Mouse (Mus musculus) ES-Bruce4 (cell line): ENCODE measurements around the gene Il3. TPM values are rescaled to one million over a fixed set of nuclear protein-coding genes. Genes with fewer than 3 reads are reported as not detected.

Experiments used
- H3K27ac ChIP-seq: 2 replicates; pipeline ENCODE4 v1.5.1; 2012; ENCODE audit warnings: low read length, inconsistent platforms; ENCODE audit not compliant: insufficient read depth
- H3K27me3 ChIP-seq: 2 replicates; pipeline ENCODE4 v1.6.1; 2012; ENCODE audit warnings: mild to moderate bottlenecking, low read length, inconsistent platforms; ENCODE audit not compliant: control insufficient read depth, poor library complexity, insufficient read depth, severe bottlenecking
- H3K36me3 ChIP-seq: 2 replicates; pipeline ENCODE4 v1.6.1; 2012; ENCODE audit warnings: inconsistent platforms, mild to moderate bottlenecking, low read length, moderate library complexity; ENCODE audit not compliant: control insufficient read depth, poor library complexity, insufficient read depth, severe bottlenecking
- H3K4me1 ChIP-seq: one replicate; pipeline ENCODE4 v1.8.1; 2011; ENCODE audit warnings: low read length; ENCODE audit not compliant: control insufficient read depth, insufficient read depth
- H3K4me3 ChIP-seq: 2 replicates; pipeline ENCODE4 v1.5.1; 2011; ENCODE audit warnings: low read depth, mild to moderate bottlenecking, low read length
- H3K9ac ChIP-seq: 2 replicates; pipeline ENCODE4 v1.6.1; 2012; ENCODE audit warnings: low read depth, mild to moderate bottlenecking, inconsistent platforms; ENCODE audit not compliant: poor library complexity, severe bottlenecking
- H3K9me3 ChIP-seq: replicated peaks from 2 replicates; pipeline ENCODE4 v1.6.1; 2012; ENCODE audit warnings: mild to moderate bottlenecking, low read length, inconsistent platforms; ENCODE audit not compliant: control insufficient read depth, poor library complexity, insufficient read depth, severe bottlenecking
- CTCF ChIP-seq: IDR thresholded peaks from one replicate; pipeline ENCODE4 v1.8.1; 2011; ENCODE audit warnings: low read depth, low read length
- EP300 ChIP-seq: IDR thresholded peaks from 2 replicates; pipeline ENCODE4 v1.6.1; 2011; ENCODE audit warnings: low read depth, low read length; ENCODE audit not compliant: insufficient read depth
- POLR2A ChIP-seq: IDR thresholded peaks from one replicate; pipeline ENCODE4 v1.8.1; 2011; ENCODE audit warnings: low read length; ENCODE audit not compliant: insufficient read depth
- polyA plus RNA-seq: library from polyadenylated mRNA; stranded (reverse); fragments of >200 nt; gene quantifications from 2 replicates; pipeline ENCODE4 v1.2.4, GENCODE M21; 2011; ENCODE audit warnings: low read depth; ENCODE audit not compliant: missing spikeins, insufficient read depth, insufficient read length

The Il3 gene
- polyA plus RNA-seq: not detected in 2 replicates

- TF ChIP-seq POLR2A (no peak), CTCF (no peak), EP300 (no peak)
- Histone ChIP-seq H3K4me1 (no peaks in the 10 kb centered on the region), H3K27me3 (no peaks in the 10 kb centered on the region), H3K4me3 (no peak within 1 kb of the TSS), H3K9me3 (no peaks in the 10 kb centered on the region), H3K36me3 (no peaks in the 10 kb centered on the region), H3K27ac (no peak within 1 kb of the TSS), H3K9ac (no peak within 1 kb of the TSS)
Measured at GRCm38 (mm10) chr11:54267177-54267576, at the start of gene Il3. TSS of gene Il3 (minus strand) at chr11:54267277.

- peaks cover 1% of the 10 kb centered on the region for H3K4me1 ChIP-seq
- no peaks in the 10 kb centered on the region for H3K9me3 ChIP-seq
- no peaks in the 10 kb centered on the region for H3K36me3 ChIP-seq
- H3K27me3 ChIP-seq: no peaks in the 10 kb centered on the region
- no peak overlapping the region for H3K9ac ChIP-seq
- no peak overlapping the region for H3K27ac ChIP-seq
- no peak overlapping the region for H3K4me3 ChIP-seq
- TF ChIP-seq CTCF: no peak
- no peak for TF ChIP-seq POLR2A
- no peak for TF ChIP-seq EP300
Measured at GRCm38 (mm10) chr11:54315336-54315735, 48.3 kb upstream of the Il3 start.

GRCm38 (mm10) chr11:54314740-54315139 lies 47.7 kb upstream of the Il3 start:
- Histone ChIP-seq H3K27me3 (no peaks in the 10 kb centered on the region), H3K4me3 (no peak overlapping the region), H3K27ac (no peak overlapping the region), H3K9ac (no peak overlapping the region), H3K36me3 (no peaks in the 10 kb centered on the region), H3K9me3 (no peaks in the 10 kb centered on the region), H3K4me1 (peaks cover 1% of the 10 kb centered on the region)
- TF ChIP-seq CTCF (no peak), POLR2A (no peak), EP300 (no peak)

GRCm38 (mm10) chr11:54313391-54314360 lies 46.6 kb upstream of the Il3 start:
- H3K9ac ChIP-seq: no peak overlapping the region
- H3K4me1 ChIP-seq: peaks cover 1% of the 10 kb centered on the region
- no peaks in the 10 kb centered on the region for H3K36me3 ChIP-seq
- no peak overlapping the region for H3K4me3 ChIP-seq
- H3K9me3 ChIP-seq: no peaks in the 10 kb centered on the region
- no peak overlapping the region for H3K27ac ChIP-seq
- TF ChIP-seq CTCF: no peak
- no peak for TF ChIP-seq EP300
- no peak for TF ChIP-seq POLR2A
- no peaks in the 10 kb centered on the region for H3K27me3 ChIP-seq

GRCm38 (mm10) chr11:54312603-54313002 lies 45.5 kb upstream of the Il3 start:
- TF ChIP-seq CTCF (no peak), POLR2A (no peak), EP300 (no peak)
- H3K9me3 ChIP-seq: no peaks in the 10 kb centered on the region
- no peak overlapping the region for H3K27ac ChIP-seq
- H3K4me1 ChIP-seq: peaks cover 1% of the 10 kb centered on the region
- H3K9ac ChIP-seq: no peak overlapping the region
- no peak overlapping the region for H3K4me3 ChIP-seq
- H3K27me3 ChIP-seq: no peaks in the 10 kb centered on the region
- H3K36me3 ChIP-seq: no peaks in the 10 kb centered on the region

GRCm38 (mm10) chr11:54312021-54312420 lies 44.9 kb upstream of the Il3 start:
- Histone ChIP-seq H3K36me3 (no peaks in the 10 kb centered on the region), H3K27ac (no peak overlapping the region), H3K9me3 (no peaks in the 10 kb centered on the region), H3K4me3 (no peak overlapping the region), H3K4me1 (peaks cover 1% of the 10 kb centered on the region), H3K27me3 (no peaks in the 10 kb centered on the region), H3K9ac (no peak overlapping the region)
- TF ChIP-seq CTCF (no peak), EP300 (peak; percentile 61; the same call in 1 of the 2 replicates), POLR2A (no peak)
